Mouse (Mus musculus) spleen, postnatal 10 days (tissue): Measurements from ENCODE around the gene Olfr23.
"Not testable (repeated sequence)": the region's sequence is repeated elsewhere in the genome, so short reads cannot be mapped to it uniquely, and the experiment has no call there.

Source experiments
- DNase-seq, 2 experiments: peaks; one replicate each; pipeline ENCODE4 v3.0.0; 2021 to 2022; ENCODE audit warnings: low spot score in 2 of 2

The Olfr23 gene

DNA sequence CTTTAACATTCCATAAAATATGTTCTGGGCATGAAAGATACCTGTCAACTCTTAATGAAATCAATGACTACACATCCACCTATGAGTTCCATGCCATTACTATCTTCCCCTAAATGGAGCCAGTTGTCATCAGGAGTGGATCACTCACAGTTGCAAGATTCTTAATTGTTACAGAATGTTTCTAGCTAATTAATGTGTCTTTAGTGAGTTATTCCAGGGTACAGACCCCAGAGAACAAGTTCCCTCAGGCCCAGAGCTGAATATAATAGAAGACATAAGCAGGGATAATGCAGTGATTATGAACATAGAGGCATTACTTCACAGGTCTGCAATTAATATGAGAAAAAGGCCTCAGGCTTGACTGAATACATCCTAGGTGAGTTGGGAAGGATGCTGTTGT lies at the start of gene Olfr23:
Olfr23 (plus strand) TSS at position 301 of the 400 bp plus-strand sequence.
- DNase-seq: no peak

DNA sequence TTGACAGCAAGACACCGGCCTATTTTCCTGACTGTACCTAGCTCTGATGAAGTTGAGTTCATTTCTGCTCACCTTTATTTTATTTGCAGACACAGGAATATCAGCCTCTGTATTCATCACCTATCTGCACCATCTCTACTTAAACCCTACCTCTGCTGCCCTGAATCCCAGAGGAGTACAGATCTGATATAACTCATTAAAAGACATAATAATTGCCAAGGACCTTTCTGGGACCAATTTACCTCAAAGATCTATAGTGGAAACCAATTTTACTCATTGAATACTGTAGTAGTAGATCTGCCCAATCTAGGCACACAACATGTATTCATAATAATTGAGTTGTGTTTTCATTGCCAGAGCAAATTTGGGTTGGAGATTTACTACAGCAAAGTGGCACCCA lies 45.8 kb upstream of the Olfr23 start, which contains the start of gene Olfr394:
Olfr394 (minus strand) TSS at position 101 of the 400 bp plus-strand sequence.
- no peak for DNase-seq

DNA sequence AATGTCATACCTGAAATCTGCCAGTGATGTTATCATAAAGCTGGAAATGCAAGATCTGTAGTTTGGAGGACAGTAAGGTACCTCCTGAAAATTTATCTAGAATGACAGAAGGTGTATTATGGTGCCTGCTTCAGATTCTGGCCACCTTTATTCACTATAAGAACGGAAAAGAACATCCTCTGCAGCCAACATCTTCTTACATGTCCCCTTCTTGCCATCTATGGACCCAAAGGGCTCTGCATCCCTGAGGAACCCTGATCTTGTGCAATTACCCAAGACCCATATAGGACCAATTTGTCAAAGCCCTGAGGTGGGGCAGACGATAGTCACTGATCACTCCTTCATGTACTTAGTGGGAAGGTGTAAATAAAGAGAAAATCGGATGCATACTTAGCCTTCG lies 27.3 kb upstream of the Olfr23 start, which contains the start of gene Olfr395:
Olfr395 (minus strand) TSS at position 101 of the 400 bp plus-strand sequence.
- not testable (repeated sequence) for DNase-seq

DNA sequence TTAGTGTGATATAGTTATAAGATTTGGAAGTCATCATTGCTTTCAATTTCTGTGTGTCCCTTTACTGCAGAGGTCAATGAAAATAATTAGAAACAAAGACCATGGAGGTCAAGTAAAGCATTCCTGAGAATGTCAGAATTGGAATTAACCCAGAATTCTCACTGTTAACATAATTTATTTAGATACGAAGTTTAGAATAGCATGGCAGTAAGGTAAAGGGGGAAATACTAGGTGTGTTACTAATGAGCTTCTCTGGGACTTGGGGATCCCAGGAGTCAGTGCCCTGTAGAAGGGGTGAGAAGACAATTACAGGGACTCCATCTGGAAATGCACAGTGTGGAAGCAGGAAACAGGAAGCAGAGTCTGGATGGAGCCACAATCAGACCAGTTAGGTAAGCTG lies 24.0 kb downstream of the Olfr23 start, which contains the start of gene Olfr397:
Olfr397 (plus strand) TSS at position 301 of the 400 bp plus-strand sequence.
- DNase-seq: no peak

DNA sequence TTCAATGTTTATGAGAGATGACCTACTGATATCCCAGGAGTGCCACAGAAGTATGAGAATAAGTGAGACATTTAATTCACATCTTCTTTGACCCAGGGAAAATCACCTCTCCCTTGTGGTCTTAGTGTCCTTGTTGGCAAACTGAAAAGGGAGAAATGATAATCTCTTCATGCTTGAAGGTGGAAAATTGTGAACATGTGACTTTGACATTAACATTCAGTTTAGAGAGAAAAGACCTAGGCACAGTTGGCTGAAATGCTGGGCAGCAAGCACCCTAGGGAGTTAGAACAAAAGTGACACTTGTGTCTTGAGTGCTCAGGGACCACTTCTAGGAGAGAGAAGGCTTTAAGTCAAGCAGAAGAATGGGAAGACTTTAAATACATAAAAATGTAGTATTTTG lies 53.8 kb downstream of the Olfr23 start, which contains the start of gene Olfr398:
Olfr398 (minus strand) TSS at position 101 of the 400 bp plus-strand sequence.
- DNase-seq: no peak
